Mouse (Mus musculus) thymus, adult 2 months (tissue): ENCODE results near the gene Abhd14a.

Experiments used
- CTCF ChIP-seq: fragments of 200-500 bp; IDR thresholded peaks from 2 replicates; pipeline ENCODE4 v1.5.1; 2012; ENCODE audit warnings: mild to moderate bottlenecking, control low read depth, low read length, moderate library complexity, borderline replicate concordance; ENCODE audit not compliant: control insufficient read depth, poor library complexity, insufficient read depth; ENCODE audit errors: extremely low read depth
- POLR2A ChIP-seq: fragments of 200-500 bp; IDR thresholded peaks from 2 replicates; pipeline ENCODE4 v1.6.1; 2012; ENCODE audit warnings: mild to moderate bottlenecking, low read length, control low read depth, moderate library complexity; ENCODE audit not compliant: control insufficient read depth, poor library complexity, insufficient read depth; ENCODE audit errors: extremely low read depth

GRCm38 (mm10) chr9:106483606-106484005, 36.1 kb upstream of the Abhd14a start:
- TF ChIP-seq POLR2A (no peak), CTCF (no peak)
